Mouse (Mus musculus) liver, embryonic 11.5 days (tissue): Measurements from ENCODE around the gene Tmem259. TPM values are rescaled to one million over a fixed set of nuclear protein-coding genes. Genes with fewer than 3 reads are reported as not detected.

ENCODE experiments used
- ATAC-seq: fragments of 200-750 bp; cut with Nextera tagmentation; replicated peaks from 2 replicates; pipeline ENCODE4 v1.8.0; 2017; ENCODE audit warnings: moderate number of reproducible peaks, mild to moderate bottlenecking, moderate TSS enrichment, moderate library complexity; ENCODE audit not compliant: low FRiP score
- DNase-seq: peaks from one replicate; pipeline ENCODE4 v3.0.0-alpha.2; 2017; ENCODE audit warnings: low spot score
- H3K27ac ChIP-seq: fragments of 300-500 bp; sonication (generic); 2 replicates; pipeline ENCODE4 v1.5.1; 2014; ENCODE audit warnings: mild to moderate bottlenecking, low read depth, low read length, control low read depth
- H3K27me3 ChIP-seq: fragments of 300-500 bp; sonication (generic); replicated peaks from 2 replicates; pipeline ENCODE4 v1.6.1; 2014; ENCODE audit warnings: low read length, mixed read lengths; ENCODE audit not compliant: control insufficient read depth, insufficient read depth
- H3K36me3 ChIP-seq: fragments of 300-500 bp; sonication (generic); 2 replicates; pipeline ENCODE4 v1.6.1; 2014; ENCODE audit warnings: mild to moderate bottlenecking, low read length, moderate library complexity, mixed read lengths; ENCODE audit not compliant: control insufficient read depth, insufficient read depth
- H3K4me1 ChIP-seq: fragments of 300-500 bp; sonication (generic); replicated peaks from 2 replicates; pipeline ENCODE4 v1.6.1; 2014; ENCODE audit warnings: low read length, mixed read lengths; ENCODE audit not compliant: control insufficient read depth, insufficient read depth
- H3K4me2 ChIP-seq: fragments of 300-500 bp; sonication (generic); 2 replicates; pipeline ENCODE4 v1.6.1; 2014; ENCODE audit warnings: mild to moderate bottlenecking, control low read depth, moderate library complexity
- H3K4me3 ChIP-seq: fragments of 300-500 bp; sonication (generic); 2 replicates; pipeline ENCODE4 v1.5.1; 2014; ENCODE audit warnings: low read depth, low read length, control low read depth
- H3K9ac ChIP-seq: fragments of 300-500 bp; sonication (generic); 2 replicates; pipeline ENCODE4 v1.6.1; 2014; ENCODE audit warnings: low read depth, low read length, control low read depth
- H3K9me3 ChIP-seq: fragments of 300-500 bp; sonication (generic); 2 replicates; pipeline ENCODE4 v1.6.1; 2016; ENCODE audit warnings: low read length, inconsistent platforms, mixed read lengths; ENCODE audit not compliant: control insufficient read depth
- WGBS: fragments of 180-500 bp; shearing (Covaris S2); extraction: QIAGEN DNeasy Blood & Tissue Kit; methylation state at CpG from one replicate; pipeline ENCODE4 v1.1.7; 2014; 5-methylcytosine and 5-hydroxymethylcytosine counted together
- polyA plus RNA-seq: library from polyadenylated mRNA; unstranded; fragments of >200 nt; fragmentation: Nextera tagmentation; extraction: Ambion mirVana; gene quantifications from 2 replicates; pipeline ENCODE4 v1.2.1, GENCODE M21; 2014

The Tmem259 gene
- polyA plus RNA-seq, 1 experiment from 2014 or later = 20.2 TPM

GRCm38 (mm10) chr10:79924998-79925784, 58.9 kb downstream of the Tmem259 start:
- H3K4me1 ChIP-seq = peaks cover 40% of the 10 kb centered on the region
- peaks cover 27% of the 10 kb centered on the region for H3K27me3 ChIP-seq
- H3K9me3 ChIP-seq = no peaks in the 10 kb centered on the region
- ATAC-seq = no peak
- H3K27ac ChIP-seq = peak overlapping the region; percentile 97
- no peak overlapping the region for H3K4me3 ChIP-seq
- no peaks in the 10 kb centered on the region for H3K36me3 ChIP-seq
- peak; percentile 91 for DNase-seq
- peak overlapping the region; percentile 98 for H3K4me2 ChIP-seq
- WGBS = 15% methylated on average over 29 of the region's 29 CpGs
- H3K9ac ChIP-seq = no peak overlapping the region; the same call in 1 of the 2 replicates

Other genes with a start within 250 kb of the Tmem259 start
- 36.5 and 41.5 TPM in 2 replicates for gene Polrmt, start 237.7 kb downstream of the Tmem259 start, polyA plus RNA-seq
- gene Fgf22, start 229.3 kb downstream of the Tmem259 start, polyA plus RNA-seq = 0.23 TPM in 1 of 2 replicates, not detected in the other
- gene Rnf126, start 217.4 kb downstream of the Tmem259 start, polyA plus RNA-seq = 105 and 119 TPM in 2 replicates
- 1.8 and 2.6 TPM in 2 replicates for gene Fstl3, start 207.1 kb downstream of the Tmem259 start, polyA plus RNA-seq
- 1.5 and 1.7 TPM in 2 replicates for gene Prss57, start 193.4 kb downstream of the Tmem259 start, polyA plus RNA-seq
- gene Palm, start 190.8 kb downstream of the Tmem259 start, polyA plus RNA-seq = 27.6 and 28.6 TPM in 2 replicates
- 0.69 and 1.5 TPM in 2 replicates for gene Misp, start 163.3 kb downstream of the Tmem259 start, polyA plus RNA-seq
- gene Ptbp1, start 129.9 kb downstream of the Tmem259 start, polyA plus RNA-seq = 329 and 336 TPM in 2 replicates
- 50.9 and 52.4 TPM in 2 replicates for gene Prtn3, start 109.9 kb downstream of the Tmem259 start, polyA plus RNA-seq
- 17.6 and 20.9 TPM in 2 replicates for gene Plppr3, start 109.7 kb downstream of the Tmem259 start, polyA plus RNA-seq
- 11.1 and 11.8 TPM in 2 replicates for gene Elane, start 98.1 kb downstream of the Tmem259 start, polyA plus RNA-seq
- gene Cfd, start 93.5 kb downstream of the Tmem259 start, polyA plus RNA-seq = not detected in 2 replicates
- gene Med16, start 75.4 kb downstream of the Tmem259 start, polyA plus RNA-seq = 32.6 and 37.4 TPM in 2 replicates
- 7.4 TPM in 1 of 2 replicates, not detected in the other for gene Gm26602, start 73.5 kb downstream of the Tmem259 start, polyA plus RNA-seq
- 0.66 and 0.75 TPM in 2 replicates for gene Kiss1r, start 67.4 kb downstream of the Tmem259 start, polyA plus RNA-seq
- 99.4 and 104 TPM in 2 replicates for gene R3hdm4, start 63.1 kb downstream of the Tmem259 start, polyA plus RNA-seq
- gene Arid3a, start 57.3 kb downstream of the Tmem259 start, polyA plus RNA-seq = 10.8 and 12.4 TPM in 2 replicates
- 164 and 171 TPM in 2 replicates for gene Wdr18, start 24.2 kb downstream of the Tmem259 start, polyA plus RNA-seq
- 0.10 and 0.14 TPM in 2 replicates for gene Grin3b, start 13.6 kb downstream of the Tmem259 start, polyA plus RNA-seq
- 115 and 124 TPM in 2 replicates for gene Cnn2, start 4.3 kb upstream of the Tmem259 start, polyA plus RNA-seq
- gene Abca7, start 12.2 kb upstream of the Tmem259 start, polyA plus RNA-seq = 7.7 and 8.6 TPM in 2 replicates
- 29.0 and 29.4 TPM in 2 replicates for gene Arhgap45, start 32.3 kb upstream of the Tmem259 start, polyA plus RNA-seq
- 239 and 256 TPM in 2 replicates for gene Polr2e, start 55.5 kb upstream of the Tmem259 start, polyA plus RNA-seq
- gene Gpx4, start 62.8 kb upstream of the Tmem259 start, polyA plus RNA-seq = 761 and 762 TPM in 2 replicates
- 17.7 and 19.2 TPM in 2 replicates for gene Sbno2, start 121.2 kb upstream of the Tmem259 start, polyA plus RNA-seq
- 25.1 and 33.5 TPM in 2 replicates for gene Stk11, start 131.5 kb upstream of the Tmem259 start, polyA plus RNA-seq
- 482 and 514 TPM in 2 replicates for gene Atp5d, start 154.3 kb upstream of the Tmem259 start, polyA plus RNA-seq
- 2.8 and 3.1 TPM in 2 replicates for gene Cbarp, start 156.5 kb upstream of the Tmem259 start, polyA plus RNA-seq
- gene Midn, start 163.9 kb upstream of the Tmem259 start, polyA plus RNA-seq = 19.2 and 20.1 TPM in 2 replicates
- gene Cirbp, start 181.7 kb upstream of the Tmem259 start, polyA plus RNA-seq = 22.5 and 25.1 TPM in 2 replicates
- 21.8 and 27.4 TPM in 2 replicates for gene 1600002K03Rik, start 188.6 kb upstream of the Tmem259 start, polyA plus RNA-seq
- gene Efna2, start 195.2 kb upstream of the Tmem259 start, polyA plus RNA-seq = 9.4 and 10.7 TPM in 2 replicates
- gene Mum1, start 242.1 kb upstream of the Tmem259 start, polyA plus RNA-seq = 67.7 and 71.0 TPM in 2 replicates